Mouse (Mus musculus) layer of hippocampus, adult 11-12 months (tissue): ENCODE data around the gene Paxip1.

Source experiments
- DNase-seq: peaks from one replicate; pipeline ENCODE4 v3.0.0; 2022; ENCODE audit warnings: low spot score

Paxip1 gene

DNA sequence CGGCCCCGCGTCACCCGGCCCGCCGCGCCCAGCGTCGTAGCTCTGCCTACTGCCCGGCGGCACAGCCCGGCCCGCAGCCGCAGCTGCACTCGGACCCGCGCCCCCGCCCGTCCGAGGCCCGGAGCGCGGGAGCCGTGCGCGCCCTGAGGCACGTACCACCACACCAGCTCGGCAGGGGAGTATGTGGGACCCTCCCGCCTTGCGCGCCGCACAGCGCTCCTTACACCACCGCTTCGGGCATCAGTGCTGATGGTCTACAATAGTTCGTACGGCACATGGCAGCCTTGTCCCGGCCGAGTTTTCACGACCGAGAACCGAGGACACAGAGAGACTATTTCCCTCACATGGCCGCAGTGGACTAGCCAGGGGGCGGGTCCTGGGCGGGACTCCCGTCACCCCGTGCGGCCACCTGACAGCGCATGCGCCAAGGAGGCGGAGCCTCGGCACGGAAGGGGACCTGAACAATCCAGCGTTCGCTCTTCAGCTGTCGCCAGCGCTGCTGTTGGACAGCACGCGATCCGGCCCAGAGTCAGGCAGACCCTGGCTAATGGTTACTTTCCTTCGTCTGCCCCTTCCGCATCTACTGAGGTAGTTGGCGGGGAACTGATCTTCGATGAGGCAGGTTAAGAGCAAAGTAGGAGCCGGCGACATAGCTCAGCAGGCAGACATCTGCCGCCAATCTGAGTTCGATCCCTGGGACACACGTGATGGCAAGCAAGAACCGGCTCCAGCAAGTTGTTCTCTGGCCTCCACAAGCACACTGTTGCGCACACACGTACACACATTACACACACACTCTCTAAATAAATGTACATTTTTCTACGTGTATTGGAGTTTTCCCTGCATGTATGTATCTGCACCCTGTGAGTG lies at the start of gene Paxip1:
Gene Paxip1 (minus strand): TSS at position 389 of the 870 bp plus-strand sequence.
- peak; percentile 95 for DNase-seq

GRCm38 (mm10) chr5:27838061-27838460 lies 46.6 kb upstream of the Paxip1 start:
- DNase-seq: no peak

- no peak for DNase-seq
Observed at GRCm38 (mm10) chr5:27835096-27835495, 43.6 kb upstream of the Paxip1 start.

GRCm38 (mm10) chr5:27827971-27828370 lies 36.5 kb upstream of the Paxip1 start:
- no peak for DNase-seq

DNA sequence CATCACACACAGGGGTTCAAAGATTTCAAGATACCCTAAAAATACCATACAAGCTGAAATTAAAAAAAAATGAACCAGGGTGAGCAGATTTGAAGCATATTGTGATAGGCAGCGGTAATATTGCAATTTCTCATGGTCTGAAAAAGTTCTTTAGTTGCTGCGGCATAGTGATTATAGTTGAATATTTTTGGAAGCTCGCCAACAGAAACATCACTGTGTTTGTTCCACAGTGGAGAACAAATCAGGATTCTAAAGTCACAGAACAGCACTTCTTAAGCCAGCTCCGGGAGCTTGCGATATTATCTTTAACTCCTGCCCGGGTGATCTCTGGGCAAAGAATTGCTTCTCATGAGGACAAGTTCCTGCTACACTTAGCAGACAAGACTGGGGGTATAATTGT lies 29.7 kb upstream of the Paxip1 start:
- DNase-seq: no peak

GRCm38 (mm10) chr5:27818840-27819672 lies 27.6 kb upstream of the Paxip1 start:
- no peak for DNase-seq

- no peak for DNase-seq
Observed at GRCm38 (mm10) chr5:27814282-27814681, 22.8 kb upstream of the Paxip1 start.

- peak; percentile 78 for DNase-seq
Observed at GRCm38 (mm10) chr5:27793923-27794322, 2.4 kb upstream of the Paxip1 start.

DNA sequence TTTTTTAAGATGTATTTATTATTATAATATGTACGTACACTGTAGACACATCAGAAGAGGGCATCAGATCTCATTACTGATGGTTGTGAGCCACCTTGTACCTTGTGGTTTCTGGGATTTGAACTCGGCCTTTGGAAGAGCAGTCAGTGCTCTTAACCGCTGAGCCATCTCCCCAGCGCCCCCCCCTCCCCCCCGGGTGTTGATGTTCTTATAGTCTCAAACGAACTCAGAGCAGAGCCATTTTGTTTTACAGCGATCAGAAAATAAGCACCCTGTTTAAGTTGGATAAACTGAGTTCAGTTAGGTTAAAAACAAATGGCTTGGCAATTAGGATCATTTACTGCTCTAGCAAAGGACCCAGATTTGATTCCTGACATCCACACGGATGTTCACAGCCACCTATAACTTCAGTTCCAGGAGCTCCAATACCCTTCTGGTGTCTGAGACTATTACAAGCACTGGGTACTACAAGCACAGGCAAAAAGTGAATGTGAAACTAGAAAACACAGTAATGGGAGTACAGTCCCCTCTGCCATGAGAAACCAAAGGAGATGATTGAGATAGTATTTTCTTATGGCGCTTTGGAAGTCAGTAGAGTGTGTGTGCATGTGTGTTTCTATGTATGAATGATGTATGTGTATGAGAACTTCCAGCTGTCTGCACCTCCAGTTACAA lies 1.2 kb upstream of the Paxip1 start:
- DNase-seq: no peak

- DNase-seq: no peak
Observed at GRCm38 (mm10) chr5:27792173-27792470, 631 bp upstream of the Paxip1 start.

DNA sequence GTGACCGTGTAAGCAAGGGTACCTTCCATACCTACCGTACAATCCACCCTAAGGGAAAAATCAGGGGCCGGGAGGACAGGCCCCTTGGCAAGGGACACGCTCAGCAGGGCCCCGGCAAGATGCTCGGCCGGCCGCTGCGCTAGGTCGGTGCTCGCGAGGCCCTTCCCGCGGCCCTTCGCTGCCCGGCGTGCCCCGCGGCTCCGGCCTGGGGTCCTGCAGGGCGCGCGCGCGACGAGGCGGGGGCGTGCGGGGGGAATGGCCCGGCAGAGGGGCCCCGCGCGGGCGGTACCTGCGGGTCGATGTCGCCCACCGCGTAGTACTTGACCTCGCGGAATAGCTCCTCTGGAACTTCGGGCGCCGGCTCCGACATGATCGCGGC lies 592 bp downstream of the Paxip1 start:
- peak; percentile 71 for DNase-seq

GRCm38 (mm10) chr5:27790086-27790909 lies 1.2 kb downstream of the Paxip1 start:
- DNase-seq: no peak

- DNase-seq: no peak
Observed at GRCm38 (mm10) chr5:27789586-27789985, 1.9 kb downstream of the Paxip1 start.

- DNase-seq: no peak
Observed at GRCm38 (mm10) chr5:27783381-27783780, 8.1 kb downstream of the Paxip1 start.

GRCm38 (mm10) chr5:27767948-27768347 lies 23.5 kb downstream of the Paxip1 start:
- DNase-seq: no peak

GRCm38 (mm10) chr5:27765780-27766179 lies 25.7 kb downstream of the Paxip1 start:
- no peak for DNase-seq

- no peak for DNase-seq
Observed at GRCm38 (mm10) chr5:27744944-27745343, 46.5 kb downstream of the Paxip1 start.

DNA sequence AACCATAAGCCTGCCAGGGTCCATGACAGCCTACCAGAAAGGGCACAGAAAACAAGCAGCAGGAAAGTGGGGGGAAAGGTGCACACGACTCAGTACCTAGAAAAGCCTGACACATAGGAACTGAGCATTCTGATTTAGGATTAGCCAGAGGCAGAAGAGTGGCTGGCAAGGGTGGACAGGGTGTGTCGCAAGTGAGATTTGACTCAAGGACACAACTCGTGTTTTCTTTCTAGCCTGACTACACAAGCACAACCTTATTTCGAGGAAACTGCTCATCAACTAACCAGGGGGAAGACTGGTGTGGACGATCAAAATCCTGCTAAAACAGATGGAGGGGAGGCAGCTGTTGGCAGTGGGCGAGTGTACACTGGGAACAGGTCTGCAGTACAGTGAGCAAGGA lies 52.3 kb downstream of the Paxip1 start:
- DNase-seq: no peak

GRCm38 (mm10) chr5:27737168-27737567 lies 54.3 kb downstream of the Paxip1 start:
- no peak for DNase-seq

GRCm38 (mm10) chr5:27732288-27732868 lies 59.1 kb downstream of the Paxip1 start:
- no peak for DNase-seq

DNA sequence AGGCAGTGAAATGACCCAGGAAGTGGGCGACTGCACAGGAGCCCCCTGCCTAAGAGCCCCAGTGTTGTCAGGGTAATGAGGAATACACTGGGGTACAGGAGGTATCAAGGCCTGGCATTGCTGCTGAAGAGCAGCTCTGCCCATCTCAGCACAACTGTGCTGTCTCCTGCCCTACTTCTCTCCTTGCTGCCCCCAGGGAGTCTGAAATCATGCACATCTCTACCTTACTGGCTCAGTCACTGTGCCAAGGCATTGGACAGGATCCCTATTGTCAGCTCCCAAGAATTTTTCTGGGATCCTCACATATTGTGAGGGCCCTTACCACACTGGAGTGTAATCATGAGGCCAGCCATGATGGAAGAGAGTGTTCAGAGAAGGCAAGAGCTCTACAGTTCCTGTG lies 60.1 kb downstream of the Paxip1 start:
- no peak for DNase-seq
